Mouse (Mus musculus): Measurements from ENCODE around the gene Vwa7.

- TF ChIP-seq CTCF (IDR thresholded peaks at IDR 0.05; ENCODE audit: borderline replicate concordance, insufficient read depth, low read length) (no peak), POLR2A (IDR thresholded peaks at IDR 0.05; ENCODE audit: low read depth, low read length) (no peak)
These were observed 28.8 kb downstream of the Vwa7 start for GRCm38 (mm10) chr17:35044904-35045806.
